Mouse (Mus musculus) lung, adult 2 months (tissue): ENCODE results near the gene Dpy30. TPM values are rescaled to one million over a fixed set of nuclear protein-coding genes. Genes with fewer than 3 reads are reported as not detected.

Experiments used
- DNase-seq: peaks from one replicate; pipeline ENCODE4 v3.0.0; 2022
- H3K4me1 ChIP-seq: fragments of 200-500 bp; 2 replicates; pipeline ENCODE4 v1.6.1; 2011; ENCODE audit warnings: low read length; ENCODE audit not compliant: control insufficient read depth, insufficient read depth
- H3K4me3 ChIP-seq: fragments of 200-500 bp; replicated peaks from 2 replicates; pipeline ENCODE3; 2011; ENCODE audit warnings: low read depth, mild to moderate bottlenecking, control low read depth, low read length; ENCODE audit errors: extremely low read depth
- CTCF ChIP-seq: fragments of 200-500 bp; IDR thresholded peaks from 2 replicates; pipeline ENCODE4 v1.5.1; 2011; ENCODE audit warnings: mild to moderate bottlenecking, low read length, control low read depth; ENCODE audit not compliant: insufficient read depth
- POLR2A ChIP-seq: fragments of 200-500 bp; IDR thresholded peaks from 2 replicates; pipeline ENCODE4 v1.6.1; 2011; ENCODE audit warnings: low read depth, mild to moderate bottlenecking, control low read depth, low read length, borderline replicate concordance; ENCODE audit errors: extremely low read depth
- WGBS: fragments of 180-500 bp; shearing (Covaris S2); methylation state at CpG from one replicate; pipeline ENCODE4 v1.1.7; 2018; 5-methylcytosine and 5-hydroxymethylcytosine counted together
- polyA plus RNA-seq: library from polyadenylated mRNA; depleted of rRNA; stranded (reverse); fragments of >200 nt; gene quantifications from 2 replicates; pipeline ENCODE4 v1.2.3, GENCODE M21; 2012; rRNA removed

Dpy30 gene
- polyA plus RNA-seq, 1 experiment: 28.7 TPM

DNA sequence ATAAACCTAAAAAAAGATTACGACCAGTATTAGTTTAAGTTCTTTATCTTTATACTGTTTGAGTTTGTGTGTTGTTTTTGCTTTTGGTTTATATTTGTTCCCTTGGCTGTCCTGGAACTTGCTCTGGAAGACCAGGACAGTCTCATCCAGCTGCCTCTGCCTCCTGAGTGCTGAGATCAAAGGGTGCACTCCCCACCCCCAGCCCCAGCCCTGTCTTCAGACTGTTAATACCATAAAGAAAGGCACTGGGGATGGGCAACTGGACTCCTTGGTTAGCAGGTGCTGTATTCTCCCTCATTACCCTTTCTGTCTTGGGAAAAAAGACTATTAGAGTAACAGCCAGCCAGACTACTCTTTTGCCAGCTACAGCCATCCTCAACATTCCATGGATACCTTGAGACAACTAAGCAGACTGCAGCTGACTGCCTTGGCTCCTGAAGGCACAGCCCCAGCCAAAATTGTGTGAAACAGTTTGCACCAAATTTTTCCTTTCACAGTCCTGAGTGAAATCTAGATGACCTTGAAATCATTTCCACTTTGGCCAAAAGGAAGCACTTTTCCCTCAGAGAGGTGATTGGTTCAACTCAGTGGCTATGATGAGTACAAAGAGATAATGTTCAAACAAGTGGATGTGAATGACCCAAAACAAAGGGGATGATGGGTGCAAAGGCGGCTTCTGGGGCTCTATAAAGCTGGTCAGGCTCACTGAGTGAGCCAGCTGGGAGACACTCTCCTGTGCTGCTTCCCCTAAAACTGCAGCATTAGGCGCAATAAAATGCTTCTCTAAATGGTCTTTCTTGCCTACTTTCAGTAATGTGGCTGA is 59.2 kb downstream of the Dpy30 start:
- H3K4me3 ChIP-seq: no peak overlapping the region
- WGBS: 64% methylated on average over 3 of the region's 3 CpGs
- TF ChIP-seq POLR2A: no peak
- TF ChIP-seq CTCF: no peak
- H3K4me1 ChIP-seq: peaks cover 17% of the 10 kb centered on the region
- no peak for DNase-seq

GRCm38 (mm10) chr17:74262415-74262814 is 61.3 kb downstream of the Dpy30 start:
- H3K4me1 ChIP-seq: peaks cover 17% of the 10 kb centered on the region
- TF ChIP-seq POLR2A (no peak), CTCF (no peak)
- WGBS: 83% methylated on average over 3 of the region's 3 CpGs
- DNase-seq: no peak
- no peak overlapping the region for H3K4me3 ChIP-seq

Other genes with a start within 250 kb of the Dpy30 start
- gene Memo1, start 28.4 kb downstream of the Dpy30 start, polyA plus RNA-seq: 18.2 and 23.3 TPM in 2 replicates
- 5.1 and 5.9 TPM in 2 replicates for gene Spast, start 15.0 kb upstream of the Dpy30 start, polyA plus RNA-seq
- 14.8 and 20.5 TPM in 2 replicates for gene Slc30a6, start 71.7 kb upstream of the Dpy30 start, polyA plus RNA-seq
- gene Nlrc4, start 135.2 kb upstream of the Dpy30 start, polyA plus RNA-seq: 0.52 and 0.62 TPM in 2 replicates
- 66.3 and 194 TPM in 2 replicates for gene Yipf4, start 165.5 kb upstream of the Dpy30 start, polyA plus RNA-seq
- 73.3 and 91.7 TPM in 2 replicates for gene Birc6, start 204.4 kb upstream of the Dpy30 start, polyA plus RNA-seq